Mouse (Mus musculus): ENCODE data around the gene Sucnr1. TPM values are rescaled to one million over a fixed set of nuclear protein-coding genes. Genes with fewer than 3 reads are reported as not detected.

The Sucnr1 gene
- not detected in 2 replicates for polyA plus RNA-seq (2016; fragmentation: Nextera tagmentation; extraction: Ambion mirVana)

DNA sequence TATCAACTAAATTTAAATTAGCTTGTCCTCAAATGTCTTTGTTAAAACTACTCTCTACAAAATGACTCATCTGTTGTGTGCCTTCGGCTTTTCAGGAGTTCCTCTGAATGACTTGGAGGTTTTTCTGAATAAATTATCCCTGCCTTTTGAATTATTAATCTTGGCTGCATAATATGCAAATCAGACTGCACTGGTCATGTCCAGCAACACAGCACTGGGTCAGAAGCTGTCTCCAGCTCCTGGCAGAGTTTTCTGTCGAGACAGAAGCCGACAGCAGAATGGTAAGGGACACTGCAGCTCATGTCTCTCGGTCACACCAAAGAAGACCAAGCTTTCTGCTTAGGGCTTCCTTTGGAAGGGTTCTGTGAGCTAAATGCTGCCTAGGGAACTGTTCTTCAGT, at the start of gene Sucnr1:
Gene Sucnr1 (plus strand): TSS at position 222 of the 400 bp plus-strand sequence.
- no peak within 1 kb of the TSS for H3K4me3 ChIP-seq
- ATAC-seq: no peak
- H3K27ac ChIP-seq: no peak within 1 kb of the TSS
- no peak within 1 kb of the TSS for H3K9ac ChIP-seq
- H3K4me1 ChIP-seq: no peaks in the 10 kb centered on the region
- 32% methylated on average over 4 of the region's 4 CpGs for WGBS (ENCODE audit: insufficient replicate concordance)
- H3K36me3 ChIP-seq: no peaks in the 10 kb centered on the region
- H3K4me2 ChIP-seq: no peak within 1 kb of the TSS
- H3K9me3 ChIP-seq (replicated peaks): no peaks in the 10 kb centered on the region
- no peaks in the 10 kb centered on the region for H3K27me3 ChIP-seq (replicated peaks)

DNA sequence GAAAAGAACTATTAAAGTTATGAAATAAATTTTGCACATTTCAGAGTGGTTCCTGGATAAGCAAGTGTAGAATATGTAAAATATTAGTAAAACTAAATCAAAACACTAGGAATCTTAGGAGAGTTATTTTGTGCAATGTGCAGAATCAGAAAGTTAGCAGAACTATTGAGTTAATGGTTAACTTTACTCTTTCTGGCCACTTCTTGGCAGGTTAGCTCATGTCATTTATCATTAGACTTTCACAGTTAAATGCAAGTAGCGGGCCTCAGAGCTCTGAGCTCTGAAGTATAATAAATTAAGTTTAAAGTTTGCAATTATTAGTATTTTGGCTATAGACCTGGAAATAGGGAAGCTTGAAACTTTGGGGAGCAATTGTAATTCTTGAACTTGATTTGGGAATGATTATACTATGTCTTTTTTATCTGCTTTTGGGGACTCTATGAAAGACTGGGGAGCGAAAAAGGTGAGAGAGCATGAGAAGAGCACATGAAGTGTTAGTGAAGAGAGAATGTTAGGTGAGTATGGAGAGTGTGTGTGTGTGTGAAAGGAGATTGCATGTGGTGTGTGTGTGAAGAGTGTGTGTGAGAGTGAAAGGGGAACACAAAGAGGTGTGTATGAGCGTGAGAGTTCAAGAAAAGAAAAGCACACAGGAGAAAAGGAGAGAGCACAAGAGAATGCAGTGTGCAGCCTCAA, 35.3 kb upstream of the Sucnr1 start:
- no peak for ATAC-seq
- Histone ChIP-seq H3K27ac (no peak overlapping the region), H3K9ac (no peak overlapping the region), H3K27me3 (replicated peaks) (no peaks in the 10 kb centered on the region), H3K36me3 (no peaks in the 10 kb centered on the region), H3K9me3 (replicated peaks) (no peaks in the 10 kb centered on the region), H3K4me3 (no peak overlapping the region), H3K4me1 (no peaks in the 10 kb centered on the region), H3K4me2 (no peak overlapping the region)
- WGBS (ENCODE audit: insufficient replicate concordance): 68% methylated on average over 3 of the region's 3 CpGs

DNA sequence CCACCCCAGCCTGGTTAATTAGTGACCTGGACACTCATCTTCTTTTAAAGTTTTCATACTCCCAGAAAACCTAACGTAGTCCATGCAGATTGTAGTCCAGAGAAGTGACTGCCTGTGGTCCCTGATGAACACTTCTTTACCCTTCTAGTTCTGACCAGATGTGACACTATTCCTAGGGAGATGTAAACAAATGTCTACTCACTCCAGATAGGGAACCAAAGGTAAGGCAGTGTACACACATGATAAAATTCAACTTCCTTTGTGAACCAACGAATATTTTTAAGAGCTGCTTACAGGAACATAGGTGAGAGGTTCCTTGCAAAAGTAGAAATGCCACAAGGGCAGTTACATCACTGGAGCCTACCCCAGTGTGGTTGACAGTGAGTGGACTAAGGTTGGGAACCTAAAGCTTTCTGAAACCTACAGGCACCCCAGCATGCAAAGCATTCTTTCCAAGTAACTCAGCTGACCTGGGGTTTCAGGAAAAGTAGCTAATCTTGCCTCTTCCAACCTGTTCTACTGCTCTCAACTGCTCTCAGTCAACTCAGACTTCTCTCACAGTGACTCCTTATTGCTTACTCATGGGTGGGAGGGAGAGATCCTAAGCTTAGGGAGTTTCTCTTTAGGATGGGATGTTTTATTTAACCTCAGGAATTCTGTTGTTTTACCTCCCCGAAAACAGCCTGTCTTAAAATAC, 28.3 kb upstream of the Sucnr1 start:
- no peak for ATAC-seq
- Histone ChIP-seq H3K4me2 (no peak overlapping the region), H3K9me3 (replicated peaks) (no peaks in the 10 kb centered on the region), H3K4me1 (no peaks in the 10 kb centered on the region), H3K36me3 (no peaks in the 10 kb centered on the region), H3K9ac (no peak overlapping the region), H3K4me3 (no peak overlapping the region), H3K27me3 (replicated peaks) (no peaks in the 10 kb centered on the region), H3K27ac (no peak overlapping the region)
- WGBS (ENCODE audit: insufficient replicate concordance): 48% methylated on average over 3 of the region's 3 CpGs

DNA sequence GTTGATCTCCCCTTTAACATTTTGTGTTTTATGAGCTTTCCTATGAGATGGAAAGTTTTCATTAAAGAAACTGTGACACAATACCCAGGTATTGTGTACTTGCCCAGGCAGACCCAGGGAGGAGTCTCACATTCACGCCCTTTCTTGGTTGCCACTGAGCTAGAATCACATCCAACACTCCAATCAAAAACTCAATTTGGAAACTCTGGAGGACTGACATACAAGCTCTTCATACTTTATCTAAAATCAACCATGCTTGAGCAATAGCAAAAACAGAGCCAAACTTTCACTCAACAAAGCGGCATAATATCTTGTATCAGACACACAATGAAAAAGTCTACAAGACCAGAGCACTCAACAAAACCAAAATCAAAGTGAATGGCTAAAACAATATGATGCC, 27.7 kb upstream of the Sucnr1 start:
- WGBS (ENCODE audit: insufficient replicate concordance): 72% methylated on average over 2 of the region's 2 CpGs
- ATAC-seq: no peak
- Histone ChIP-seq H3K4me3 (no peak overlapping the region), H3K9me3 (replicated peaks) (no peaks in the 10 kb centered on the region), H3K4me1 (no peaks in the 10 kb centered on the region), H3K9ac (no peak overlapping the region), H3K27ac (no peak overlapping the region), H3K36me3 (no peaks in the 10 kb centered on the region), H3K4me2 (no peak overlapping the region), H3K27me3 (replicated peaks) (no peaks in the 10 kb centered on the region)

DNA sequence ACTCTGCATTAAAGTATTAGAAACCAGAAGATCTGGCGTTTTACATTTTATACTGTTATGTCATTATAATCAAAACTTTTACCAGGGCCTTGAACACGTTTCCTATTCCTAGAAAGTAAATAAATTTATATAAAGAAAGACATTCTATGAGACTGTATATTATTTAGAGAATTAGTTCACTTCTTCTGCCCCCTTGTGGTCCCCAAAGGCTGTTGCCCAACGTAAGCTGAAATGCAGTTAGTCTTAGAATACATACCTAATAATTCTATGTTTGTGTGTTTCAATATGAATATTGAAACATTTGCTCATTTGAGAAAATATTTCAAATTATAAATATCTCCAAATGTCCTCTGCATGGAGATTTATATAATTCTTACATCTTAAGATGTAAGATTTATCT, 25.2 kb upstream of the Sucnr1 start:
- no peak overlapping the region for H3K27ac ChIP-seq
- H3K4me1 ChIP-seq: no peaks in the 10 kb centered on the region
- no peak overlapping the region for H3K4me3 ChIP-seq
- H3K4me2 ChIP-seq: no peak overlapping the region
- no peak overlapping the region for H3K9ac ChIP-seq
- H3K9me3 ChIP-seq (replicated peaks): no peaks in the 10 kb centered on the region
- H3K36me3 ChIP-seq: no peaks in the 10 kb centered on the region
- H3K27me3 ChIP-seq (replicated peaks): no peaks in the 10 kb centered on the region
- WGBS (ENCODE audit: insufficient replicate concordance): 26% methylated on average over 3 of the region's 3 CpGs
- no peak for ATAC-seq

DNA sequence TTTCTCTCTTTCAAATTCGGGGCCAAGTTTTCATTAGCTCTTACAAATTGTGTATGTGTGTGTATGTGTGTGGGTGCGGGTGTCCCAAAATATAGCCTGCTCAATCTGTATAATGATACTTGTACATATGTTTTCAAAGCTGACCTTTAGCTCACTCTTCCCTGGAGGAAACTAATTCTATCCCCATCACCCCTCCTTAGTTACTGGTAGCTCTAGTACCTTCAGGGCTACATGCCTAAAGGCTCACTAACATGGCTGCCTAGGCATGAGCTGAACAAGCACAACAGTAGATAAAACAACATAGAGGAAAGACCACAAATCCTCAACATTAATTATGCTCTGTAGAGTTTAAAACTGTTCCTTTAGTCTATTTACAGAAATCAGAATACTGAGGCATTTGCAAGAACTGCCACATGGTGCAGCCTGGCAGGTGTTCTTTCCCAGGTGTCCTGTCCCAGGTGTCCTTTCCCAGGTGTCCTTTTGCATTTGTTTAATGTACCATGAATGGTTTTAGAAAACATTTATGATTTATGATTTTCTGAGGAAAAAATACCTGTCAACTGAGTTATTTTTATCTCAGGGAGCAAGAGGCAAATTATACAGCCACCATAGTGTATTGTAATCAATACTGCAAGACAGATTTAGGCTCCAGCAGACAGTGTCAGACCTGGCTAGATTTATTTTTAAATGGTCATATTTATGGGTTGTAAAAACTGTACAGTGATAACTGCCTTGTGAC, 24.4 kb upstream of the Sucnr1 start:
- Histone ChIP-seq H3K36me3 (no peaks in the 10 kb centered on the region), H3K4me3 (no peak overlapping the region), H3K9me3 (replicated peaks) (no peaks in the 10 kb centered on the region), H3K27ac (no peak overlapping the region), H3K4me1 (no peaks in the 10 kb centered on the region), H3K27me3 (replicated peaks) (no peaks in the 10 kb centered on the region), H3K9ac (no peak overlapping the region), H3K4me2 (no peak overlapping the region)
- ATAC-seq: no peak
- WGBS (ENCODE audit: insufficient replicate concordance): 56% methylated on average over 2 of the region's 2 CpGs

DNA sequence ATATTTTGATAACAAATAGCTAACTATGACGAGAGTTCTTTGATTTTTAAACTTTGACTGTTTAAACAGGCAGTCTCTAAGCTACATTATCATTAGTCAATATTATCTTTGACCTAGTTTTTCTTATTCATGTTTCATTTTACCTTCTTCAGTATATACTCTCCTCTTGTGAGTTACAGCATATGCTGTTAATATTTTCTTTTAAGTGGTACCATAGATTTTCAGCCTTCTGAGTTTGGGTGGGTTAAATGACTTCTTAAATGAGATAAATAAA, 23.9 kb upstream of the Sucnr1 start:
- 50% methylated on average over 1 of the region's 1 CpGs for WGBS (ENCODE audit: insufficient replicate concordance)
- no peak overlapping the region for H3K9ac ChIP-seq
- H3K4me1 ChIP-seq: no peaks in the 10 kb centered on the region
- no peak overlapping the region for H3K4me2 ChIP-seq
- no peaks in the 10 kb centered on the region for H3K36me3 ChIP-seq
- H3K27ac ChIP-seq: no peak overlapping the region
- no peaks in the 10 kb centered on the region for H3K27me3 ChIP-seq (replicated peaks)
- no peak for ATAC-seq
- H3K9me3 ChIP-seq (replicated peaks): no peaks in the 10 kb centered on the region
- H3K4me3 ChIP-seq: no peak overlapping the region

DNA sequence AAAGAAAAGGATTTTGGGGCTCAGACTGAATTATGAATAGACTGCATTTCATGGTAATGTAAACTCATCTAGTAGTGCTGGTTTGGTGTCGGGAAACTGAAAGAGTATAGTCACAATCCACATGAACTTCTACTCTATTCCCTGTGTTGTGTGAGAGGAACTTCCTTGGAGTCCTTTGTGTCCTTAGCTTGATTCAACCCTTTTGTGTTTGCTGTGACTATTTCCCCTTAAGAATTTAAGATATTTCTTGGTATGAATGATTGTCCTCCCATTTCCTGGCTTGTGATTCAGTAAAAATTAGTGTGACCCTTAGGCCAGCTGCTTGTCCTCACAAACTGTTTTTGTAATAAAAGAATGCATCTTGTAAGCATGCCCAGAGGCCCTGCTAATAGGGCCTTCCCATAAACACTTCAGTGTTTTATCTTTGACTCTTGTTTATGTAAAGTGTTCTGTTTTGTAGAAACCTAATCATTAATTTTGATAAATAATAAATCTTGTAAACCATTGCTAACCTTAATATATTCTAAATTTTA, 2.7 kb upstream of the Sucnr1 start:
- no peak overlapping the region for H3K27ac ChIP-seq
- no peak overlapping the region for H3K4me3 ChIP-seq
- H3K4me2 ChIP-seq: no peak overlapping the region
- no peak overlapping the region for H3K9ac ChIP-seq
- H3K4me1 ChIP-seq: no peaks in the 10 kb centered on the region
- WGBS (ENCODE audit: insufficient replicate concordance): 77% methylated on average over 1 of the region's 1 CpGs
- no peaks in the 10 kb centered on the region for H3K27me3 ChIP-seq (replicated peaks)
- H3K36me3 ChIP-seq: no peaks in the 10 kb centered on the region
- no peaks in the 10 kb centered on the region for H3K9me3 ChIP-seq (replicated peaks)
- no peak for ATAC-seq

DNA sequence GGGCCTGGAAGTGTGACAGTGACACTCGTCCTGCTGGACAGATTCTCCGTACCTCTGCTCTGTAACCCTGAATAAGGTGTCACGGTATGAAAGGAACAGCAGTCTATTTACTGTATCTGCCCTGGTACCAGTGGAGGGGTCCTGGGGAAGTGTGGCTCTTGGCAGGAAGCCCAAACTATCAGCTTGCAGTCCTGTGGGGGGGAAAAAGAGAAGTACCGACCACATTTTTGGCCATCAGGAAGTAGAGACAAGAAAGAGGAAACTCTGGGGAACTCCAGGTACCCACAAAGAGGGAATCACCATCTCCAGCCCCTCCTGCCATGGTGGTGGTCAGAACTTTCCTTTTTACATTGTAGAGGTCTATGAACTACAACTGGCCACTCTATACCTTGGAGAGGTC, 1.1 kb upstream of the Sucnr1 start:
- no peak overlapping the region for H3K4me2 ChIP-seq
- WGBS (ENCODE audit: insufficient replicate concordance): 11% methylated on average over 4 of the region's 4 CpGs
- H3K9ac ChIP-seq: no peak overlapping the region
- ATAC-seq: no peak
- no peak overlapping the region for H3K27ac ChIP-seq
- H3K4me3 ChIP-seq: no peak overlapping the region
- no peaks in the 10 kb centered on the region for H3K36me3 ChIP-seq
- no peaks in the 10 kb centered on the region for H3K4me1 ChIP-seq
- H3K9me3 ChIP-seq (replicated peaks): no peaks in the 10 kb centered on the region
- H3K27me3 ChIP-seq (replicated peaks): no peaks in the 10 kb centered on the region

DNA sequence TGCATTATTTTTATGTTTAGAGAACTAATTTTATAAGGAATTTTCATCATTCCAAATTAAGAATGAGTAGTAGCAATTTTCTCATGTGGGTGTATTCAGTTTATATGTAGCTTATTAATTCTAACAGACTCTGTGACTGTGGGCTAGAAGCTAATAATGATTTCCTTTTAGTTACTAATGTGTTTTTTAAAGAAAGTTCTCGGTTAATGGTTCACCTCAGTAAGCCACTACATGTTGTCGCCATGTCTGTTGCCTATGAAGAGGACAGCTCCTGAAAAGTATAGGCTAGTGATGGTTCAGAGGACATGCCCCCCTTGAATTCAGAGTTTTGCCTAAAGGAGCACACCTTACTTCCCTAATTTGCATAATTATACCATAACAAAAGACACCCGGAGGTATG, 1.1 kb downstream of the Sucnr1 start:
- Histone ChIP-seq H3K9me3 (replicated peaks) (no peaks in the 10 kb centered on the region), H3K9ac (no peak overlapping the region), H3K4me2 (no peak overlapping the region), H3K4me1 (no peaks in the 10 kb centered on the region), H3K36me3 (no peaks in the 10 kb centered on the region), H3K27me3 (replicated peaks) (no peaks in the 10 kb centered on the region), H3K4me3 (no peak overlapping the region), H3K27ac (no peak overlapping the region)
- WGBS (ENCODE audit: insufficient replicate concordance): 88% methylated on average over 3 of the region's 3 CpGs
- ATAC-seq: no peak

DNA sequence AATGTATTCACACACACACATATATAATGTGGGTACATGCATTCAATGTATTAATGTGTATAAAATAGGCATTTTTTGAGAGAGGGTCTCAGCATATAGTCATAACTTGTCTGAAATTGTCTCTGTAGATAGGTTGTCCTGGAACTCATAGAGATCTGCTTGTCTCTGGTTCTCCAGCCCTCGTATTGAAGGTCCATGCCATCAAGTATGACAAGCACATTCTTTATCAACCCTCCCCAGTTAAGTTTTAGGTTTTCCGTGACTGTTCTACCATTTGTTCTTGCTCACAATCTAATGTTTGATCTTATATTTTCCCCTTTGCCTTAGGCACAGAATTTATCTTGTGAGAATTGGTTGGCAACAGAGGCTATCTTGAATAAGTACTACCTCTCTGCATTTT, 4.1 kb downstream of the Sucnr1 start:
- Histone ChIP-seq H3K27ac (no peak overlapping the region), H3K36me3 (no peaks in the 10 kb centered on the region), H3K9ac (no peak overlapping the region), H3K4me3 (no peak overlapping the region), H3K4me2 (no peak overlapping the region), H3K27me3 (replicated peaks) (no peaks in the 10 kb centered on the region), H3K9me3 (replicated peaks) (no peaks in the 10 kb centered on the region), H3K4me1 (no peaks in the 10 kb centered on the region)
- 52% methylated on average over 2 of the region's 2 CpGs for WGBS (ENCODE audit: insufficient replicate concordance)
- ATAC-seq: no peak

DNA sequence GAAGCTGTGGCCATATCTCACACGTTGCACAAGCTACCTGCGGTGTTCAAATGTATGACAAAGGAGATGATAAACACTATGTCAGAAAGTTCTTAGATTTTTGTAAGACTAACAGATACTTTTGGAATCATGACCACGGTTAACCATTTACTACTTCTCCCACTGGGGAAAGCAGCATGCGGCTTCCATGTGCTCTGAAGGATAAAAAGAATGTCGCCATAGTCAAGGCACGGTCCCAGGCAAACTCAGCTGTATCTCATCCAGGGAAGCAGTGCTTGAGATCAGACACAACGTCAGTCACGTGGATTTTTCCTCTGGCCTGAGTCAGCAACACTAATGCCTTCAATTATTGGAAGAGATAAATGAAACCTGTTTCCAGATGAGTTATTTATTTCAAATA, 9.7 kb downstream of the Sucnr1 start:
- H3K9me3 ChIP-seq (replicated peaks): no peaks in the 10 kb centered on the region
- H3K27ac ChIP-seq: no peak overlapping the region
- no peaks in the 10 kb centered on the region for H3K27me3 ChIP-seq (replicated peaks)
- H3K9ac ChIP-seq: no peak overlapping the region
- peaks cover 6% of the 10 kb centered on the region for H3K4me1 ChIP-seq
- ATAC-seq: no peak
- H3K36me3 ChIP-seq: no peaks in the 10 kb centered on the region
- H3K4me2 ChIP-seq: no peak overlapping the region
- no peak overlapping the region for H3K4me3 ChIP-seq
- WGBS (ENCODE audit: insufficient replicate concordance): 64% methylated on average over 8 of the region's 8 CpGs

Data from liver, embryonic 12.5 days (tissue).